Mouse (Mus musculus) small intestine, adult 2 months (tissue): Measurements from ENCODE around the gene Mob1b. TPM values are rescaled to one million over a fixed set of nuclear protein-coding genes. Genes with fewer than 3 reads are reported as not detected.
A peak's percentile ranks its signal among the peaks of the same experiment; 100 is the strongest.

Experiments used
- H3K27ac ChIP-seq: fragments of 200-500 bp; 2 replicates; pipeline ENCODE4 v1.5.1; 2012; ENCODE audit warnings: low read depth, low read length, control low read depth, inconsistent platforms; ENCODE audit not compliant: insufficient read depth
- H3K27me3 ChIP-seq: fragments of 200-500 bp; 2 replicates; pipeline ENCODE4 v1.6.1; 2012; ENCODE audit warnings: mild to moderate bottlenecking, moderate library complexity, low read length, inconsistent platforms; ENCODE audit not compliant: control insufficient read depth, insufficient read depth
- H3K36me3 ChIP-seq: fragments of 200-500 bp; 2 replicates; pipeline ENCODE4 v1.6.1; 2012; ENCODE audit warnings: mild to moderate bottlenecking, low read length, control low read depth, inconsistent platforms; ENCODE audit not compliant: control insufficient read depth, insufficient read depth
- H3K4me1 ChIP-seq: fragments of 200-500 bp; 2 replicates; pipeline ENCODE4 v1.6.1; 2012; ENCODE audit warnings: low read length, inconsistent platforms, mixed read lengths; ENCODE audit not compliant: control insufficient read depth, insufficient read depth, insufficient read length
- H3K4me3 ChIP-seq: fragments of 200-500 bp; 2 replicates; pipeline ENCODE4 v1.5.1; 2012; ENCODE audit warnings: low read depth, mild to moderate bottlenecking, control low read depth, inconsistent platforms, low read length, moderate library complexity
- CTCF ChIP-seq: fragments of 200-500 bp; IDR thresholded peaks from 2 replicates; pipeline ENCODE4 v1.5.1; 2012; ENCODE audit warnings: low read depth, mild to moderate bottlenecking, control low read depth, inconsistent platforms, low read length, moderate library complexity, mixed read lengths; ENCODE audit not compliant: insufficient replicate concordance, insufficient read length; ENCODE audit errors: extremely low read depth
- POLR2A ChIP-seq: fragments of 200-500 bp; IDR thresholded peaks from 2 replicates; pipeline ENCODE4 v1.6.1; 2012; ENCODE audit warnings: low read depth, mild to moderate bottlenecking, control low read depth, inconsistent platforms, low read length, moderate library complexity
- WGBS: fragments of 180-500 bp; shearing (Covaris S2); methylation state at CpG from one replicate; pipeline ENCODE4 v1.1.7; 2018; 5-methylcytosine and 5-hydroxymethylcytosine counted together
- polyA plus RNA-seq: library from polyadenylated mRNA; depleted of rRNA; stranded (reverse); fragments of >200 nt; gene quantifications from 2 replicates; pipeline ENCODE4 v1.2.3, GENCODE M21; 2012

Gene Mob1b
- polyA plus RNA-seq, 1 experiment, result 2.2 TPM

DNA sequence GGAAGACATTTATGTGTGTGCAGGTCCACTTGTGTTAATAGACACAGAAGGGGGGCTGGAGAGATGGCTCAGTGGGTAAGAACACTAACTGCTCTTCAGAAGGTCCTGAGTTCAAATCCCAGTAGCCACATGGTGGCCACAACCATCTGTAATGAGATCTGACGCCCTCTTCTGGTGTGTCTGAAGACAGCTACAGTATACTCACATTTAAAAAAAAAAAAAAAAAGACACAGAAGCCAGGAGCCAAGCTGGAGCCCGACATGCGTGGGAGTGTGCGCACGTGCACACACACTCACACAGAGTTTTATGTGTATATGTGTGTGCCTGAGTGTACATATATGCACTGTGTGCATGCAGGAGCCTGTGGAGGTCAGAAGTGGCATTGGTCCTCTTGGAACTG is 42.0 kb downstream of the Mob1b start:
- 0 out of 2 replicates have a peak, but pooled peaks cover 4% of the 10 kb centered on the region for H3K36me3 ChIP-seq
- no peak overlapping the region for H3K4me3 ChIP-seq
- peaks cover 6% of the 10 kb centered on the region; the same call in 1 of the 2 replicates for H3K4me1 ChIP-seq
- no peak overlapping the region for H3K27ac ChIP-seq
- TF ChIP-seq CTCF, result no peak
- H3K27me3 ChIP-seq, result no peaks in the 10 kb centered on the region
- WGBS, result 92% methylated on average over 5 of the region's 5 CpGs

DNA sequence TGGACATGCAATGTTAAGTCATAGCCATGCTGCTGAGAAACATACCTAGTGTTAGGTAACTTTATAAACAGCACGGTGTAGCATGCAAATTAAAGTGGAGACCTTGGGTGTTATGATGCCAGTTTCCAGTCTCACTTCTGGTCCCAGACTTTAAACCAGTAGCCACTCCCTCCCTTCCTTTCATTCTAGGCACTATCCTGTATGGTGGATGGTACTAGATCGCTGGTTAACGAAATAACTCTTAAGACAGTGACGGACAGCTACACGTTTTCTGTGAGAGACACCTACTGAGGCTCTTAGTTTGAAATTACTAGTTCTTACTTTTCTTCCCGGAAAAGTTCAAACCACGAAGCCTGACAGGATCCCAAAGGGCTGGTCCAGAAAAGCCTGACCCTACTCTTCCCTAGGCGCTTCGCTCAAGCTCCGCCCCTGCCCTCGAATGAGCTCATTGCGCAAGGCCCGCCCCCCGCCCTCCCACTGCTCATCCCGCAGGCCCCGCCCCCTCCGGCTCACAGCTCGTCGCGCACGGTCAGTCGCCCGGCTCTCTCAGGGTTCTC is 43.9 kb downstream of the Mob1b start:
- Histone ChIP-seq H3K36me3 (no peaks in the 10 kb centered on the region), H3K4me3 (peak overlapping the region; percentile 97), H3K27ac (peak overlapping the region; percentile 19; the same call in 1 of the 2 replicates), H3K27me3 (no peaks in the 10 kb centered on the region), H3K4me1 (peaks cover 13% of the 10 kb centered on the region; the same call in 1 of the 2 replicates)
- 1% methylated on average over 23 of the region's 23 CpGs for WGBS
- no peak for TF ChIP-seq CTCF
- no peak for TF ChIP-seq POLR2A

DNA sequence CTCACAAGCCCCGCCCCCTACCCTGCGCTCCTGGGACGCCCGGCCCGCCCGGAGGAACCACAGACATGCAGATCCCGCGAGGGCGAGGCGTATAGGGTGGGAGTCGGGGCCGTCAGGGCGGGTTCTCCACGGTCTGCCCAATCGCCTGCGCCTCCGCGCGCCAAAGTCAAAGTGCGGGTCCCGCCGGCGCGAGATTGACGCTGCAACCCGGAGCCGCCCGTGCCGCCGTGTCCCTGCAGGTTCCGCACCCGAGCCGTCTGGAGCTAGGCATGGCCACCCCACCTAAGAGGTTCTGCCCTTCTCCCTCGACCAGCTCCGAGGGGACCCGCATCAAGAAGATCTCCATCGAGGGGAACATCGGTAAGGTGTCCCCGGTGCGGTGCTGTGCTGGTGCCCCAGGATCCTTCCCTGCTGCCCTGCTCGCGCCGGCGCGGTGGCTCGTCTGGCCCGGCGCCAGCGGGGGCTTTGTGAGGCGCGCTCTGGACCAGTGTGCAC is 44.4 kb downstream of the Mob1b start, which contains the start of gene Dck:
Gene Dck, plus strand, starts transcription at position 10 of the 495 bp plus-strand sequence.
- Histone ChIP-seq H3K36me3 (peaks cover 2% of the 10 kb centered on the region; the same call in 1 of the 2 replicates), H3K27ac (peak within 1 kb of the TSS; percentile 77), H3K4me3 (peak within 1 kb of the TSS; percentile 97), H3K4me1 (peaks cover 13% of the 10 kb centered on the region; the same call in 1 of the 2 replicates), H3K27me3 (no peaks in the 10 kb centered on the region)
- TF ChIP-seq CTCF (no peak), POLR2A (peak; percentile 73)
- WGBS, result under 1% methylated on average over 51 of the region's 51 CpGs

DNA sequence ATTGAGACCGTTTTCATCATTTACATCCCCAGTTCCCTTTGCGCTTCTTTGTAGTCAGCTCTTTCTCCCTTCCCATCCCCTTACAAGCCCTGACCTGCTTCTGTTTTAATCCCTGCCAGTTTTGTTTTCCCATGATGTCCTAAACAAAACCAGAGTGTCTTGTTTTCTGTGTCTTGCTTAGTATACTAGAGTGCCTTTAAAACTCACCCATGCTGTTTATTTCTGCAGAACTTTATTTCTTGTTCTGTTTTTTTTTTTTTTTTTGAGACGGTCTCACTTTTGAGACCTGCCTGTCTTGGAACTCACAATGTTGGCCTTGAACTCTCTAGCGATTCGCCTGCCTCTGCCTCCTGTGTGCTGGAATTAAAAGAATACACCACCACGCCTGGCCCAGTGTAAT is 44.9 kb downstream of the Mob1b start:
- Histone ChIP-seq H3K4me1 (peaks cover 13% of the 10 kb centered on the region; the same call in 1 of the 2 replicates), H3K36me3 (peaks cover 2% of the 10 kb centered on the region; the same call in 1 of the 2 replicates), H3K27ac (no peak overlapping the region), H3K27me3 (no peaks in the 10 kb centered on the region), H3K4me3 (peak overlapping the region; percentile 97)
- TF ChIP-seq CTCF (no peak), POLR2A (no peak)
- WGBS, result 5% methylated on average over 6 of the region's 6 CpGs

DNA sequence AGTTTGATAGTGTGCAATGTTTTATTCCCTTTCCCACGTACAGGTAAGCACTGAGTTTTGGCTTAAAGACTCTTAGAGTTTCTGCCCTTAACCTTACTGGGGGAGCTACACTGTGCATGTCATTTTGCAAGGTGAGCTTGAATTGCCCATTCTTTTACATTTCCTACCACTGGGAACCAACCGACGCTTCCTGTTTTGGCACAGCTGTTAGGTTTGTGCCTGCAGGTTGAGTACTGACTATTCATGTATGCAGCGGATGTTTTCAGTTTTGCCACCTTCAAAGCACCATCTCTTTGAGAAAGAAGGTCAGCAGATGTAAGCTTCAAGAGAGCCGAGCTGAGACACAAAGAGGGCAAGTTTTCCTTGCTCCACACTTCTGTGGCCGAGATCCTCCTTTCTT is 45.5 kb downstream of the Mob1b start:
- peaks cover 2% of the 10 kb centered on the region; the same call in 1 of the 2 replicates for H3K36me3 ChIP-seq
- no peak overlapping the region for H3K27ac ChIP-seq
- 42% methylated on average over 6 of the region's 6 CpGs for WGBS
- no peaks in the 10 kb centered on the region for H3K27me3 ChIP-seq
- no peak overlapping the region for H3K4me3 ChIP-seq
- TF ChIP-seq CTCF (no peak), POLR2A (no peak)
- H3K4me1 ChIP-seq, result peaks cover 13% of the 10 kb centered on the region; the same call in 1 of the 2 replicates

DNA sequence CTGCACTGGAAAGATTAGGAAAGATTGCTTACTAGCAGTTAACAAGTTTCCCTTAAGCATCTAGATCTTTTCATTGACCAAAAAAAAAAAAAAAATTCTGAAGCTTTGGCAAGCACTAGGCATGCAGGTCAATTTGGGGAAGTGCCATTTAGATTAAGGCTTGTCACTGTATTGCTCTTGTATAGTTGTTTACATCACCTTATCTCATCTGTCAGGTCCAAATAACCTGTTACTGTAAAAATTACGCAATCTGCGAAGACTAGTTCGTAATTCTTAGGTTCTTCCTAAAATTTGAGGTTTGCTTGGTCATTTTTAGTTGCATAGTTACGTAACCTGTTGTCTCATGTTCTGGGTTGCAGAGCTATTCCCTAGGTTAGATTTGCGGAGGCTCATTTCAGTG is 46.2 kb downstream of the Mob1b start:
- no peak overlapping the region for H3K4me3 ChIP-seq

DNA sequence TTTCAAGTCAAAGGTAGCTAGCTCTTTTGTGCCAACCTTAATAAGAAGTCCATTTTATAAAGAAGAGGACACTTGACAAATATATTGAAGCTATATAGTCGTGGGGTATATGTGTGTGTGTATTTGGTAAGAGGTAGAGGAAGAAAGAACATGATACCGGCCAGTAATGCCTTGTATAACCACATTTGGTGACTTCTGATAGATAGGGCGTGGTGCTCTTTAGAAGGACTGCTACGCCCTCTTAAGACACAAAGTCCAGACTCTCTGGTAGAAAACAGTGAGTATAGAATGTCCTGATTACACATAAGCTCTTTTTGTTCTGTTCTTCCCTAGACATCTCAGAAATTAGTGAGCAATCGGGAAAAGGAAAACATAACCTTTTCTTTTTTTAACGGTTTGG is 47.5 kb downstream of the Mob1b start:
- Histone ChIP-seq H3K36me3 (peaks cover 14% of the 10 kb centered on the region), H3K4me3 (no peak overlapping the region), H3K27me3 (no peaks in the 10 kb centered on the region), H3K4me1 (peaks cover 13% of the 10 kb centered on the region; the same call in 1 of the 2 replicates), H3K27ac (peak overlapping the region; percentile 83)
- TF ChIP-seq CTCF, result no peak
- WGBS, result 31% methylated on average over 6 of the region's 6 CpGs

More for the DNA sequence above, 46.2 kb downstream of the Mob1b start:
- Histone ChIP-seq H3K27ac (no peak overlapping the region), H3K27me3 (no peaks in the 10 kb centered on the region), H3K36me3 (peaks cover 7% of the 10 kb centered on the region), H3K4me1 (peaks cover 13% of the 10 kb centered on the region; the same call in 1 of the 2 replicates)
- 65% methylated on average over 5 of the region's 5 CpGs for WGBS
- TF ChIP-seq CTCF, result no peak
- TF ChIP-seq POLR2A, result no peak
